Mouse (Mus musculus) hindbrain, embryonic 12.5 days (tissue): ENCODE measurements around the gene Crybg3. TPM values are rescaled to one million over a fixed set of nuclear protein-coding genes. Genes with fewer than 3 reads are reported as not detected.
"Not testable (repeated sequence)": the region's sequence is repeated elsewhere in the genome, so short reads cannot be mapped to it uniquely, and the experiment has no call there.

ENCODE experiments used
- ATAC-seq: fragments of 200-750 bp; cut with Nextera tagmentation; 2 replicates; pipeline ENCODE4 v1.8.0; 2017; ENCODE audit warnings: moderate TSS enrichment; ENCODE audit not compliant: low FRiP score
- H3K27ac ChIP-seq: fragments of 300-500 bp; sonication (generic); 2 replicates; pipeline ENCODE4 v1.5.1; 2016; ENCODE audit warnings: mild to moderate bottlenecking
- H3K27me3 ChIP-seq: fragments of 300-500 bp; sonication (generic); 2 replicates; pipeline ENCODE4 v1.6.1; 2016; ENCODE audit warnings: mild to moderate bottlenecking
- H3K36me3 ChIP-seq: fragments of 300-500 bp; sonication (generic); 2 replicates; pipeline ENCODE4 v1.6.1; 2016; ENCODE audit warnings: mild to moderate bottlenecking
- H3K4me1 ChIP-seq: fragments of 300-500 bp; sonication (generic); 2 replicates; pipeline ENCODE4 v1.6.1; 2016
- H3K4me2 ChIP-seq: fragments of 300-500 bp; sonication (generic); replicated peaks from 2 replicates; pipeline ENCODE4 v1.6.1; 2016; ENCODE audit warnings: mild to moderate bottlenecking
- H3K4me3 ChIP-seq: fragments of 300-500 bp; sonication (generic); 2 replicates; pipeline ENCODE4 v1.5.1; 2016; ENCODE audit warnings: mild to moderate bottlenecking
- H3K9ac ChIP-seq: fragments of 300-500 bp; sonication (generic); 2 replicates; pipeline ENCODE4 v1.6.1; 2016; ENCODE audit warnings: mild to moderate bottlenecking, moderate library complexity
- H3K9me3 ChIP-seq: fragments of 300-500 bp; sonication (generic); replicated peaks from 2 replicates; pipeline ENCODE4 v1.6.1; 2016; ENCODE audit warnings: mild to moderate bottlenecking
- WGBS: fragments of 180-500 bp; shearing (Covaris S2); methylation state at CpG from one replicate; pipeline ENCODE4 v1.1.7; 2016; 5-methylcytosine and 5-hydroxymethylcytosine counted together
- polyA plus RNA-seq: library from polyadenylated mRNA; unstranded; fragments of >200 nt; fragmentation: Nextera tagmentation; extraction: Ambion mirVana; gene quantifications from 2 replicates; pipeline ENCODE4 v1.2.1, GENCODE M21; 2016

The Crybg3 gene
- polyA plus RNA-seq, 1 experiment from 2014 or later = 5.9 TPM

- Histone ChIP-seq H3K4me3 (peak within 1 kb of the TSS; percentile 68), H3K4me2 (peak within 1 kb of the TSS; percentile 81), H3K4me1 (peaks cover 4% of the 10 kb centered on the region; the same call in 1 of the 2 replicates), H3K27me3 (no peaks in the 10 kb centered on the region), H3K27ac (no peak within 1 kb of the TSS), H3K36me3 (no peaks in the 10 kb centered on the region), H3K9me3 (no peaks in the 10 kb centered on the region), H3K9ac (peak within 1 kb of the TSS; percentile 64)
- peak; percentile 95 for ATAC-seq
- 2% methylated on average over 56 of the region's 56 CpGs for WGBS
These were observed 129.0 kb downstream of the Crybg3 start, which contains the start of gene Riox2 for GRCm38 (mm10) chr16:59471637-59472278. Riox2 (plus strand) TSS chr16:59471775.

GRCm38 (mm10) chr16:59469846-59470245 is 130.9 kb downstream of the Crybg3 start:
- Histone ChIP-seq H3K36me3 (no peaks in the 10 kb centered on the region), H3K4me1 (peaks cover 4% of the 10 kb centered on the region; the same call in 1 of the 2 replicates), H3K4me3 (no peak overlapping the region), H3K27me3 (no peaks in the 10 kb centered on the region), H3K9ac (no peak overlapping the region), H3K4me2 (no peak overlapping the region), H3K9me3 (0 out of 2 replicates have a peak, but pooled peaks cover 2% of the 10 kb centered on the region), H3K27ac (no peak overlapping the region)
- whole genome bisulfite sequencing = 83% methylated on average over 1 of the region's 1 CpGs
- ATAC-seq = no peak

GRCm38 (mm10) chr16:59463973-59464372 is 136.8 kb downstream of the Crybg3 start:
- Histone ChIP-seq H3K9ac (no peak overlapping the region), H3K36me3 (no peaks in the 10 kb centered on the region), H3K4me2 (no peak overlapping the region), H3K27me3 (no peaks in the 10 kb centered on the region), H3K27ac (no peak overlapping the region), H3K9me3 (0 out of 2 replicates have a peak, but pooled peaks cover 6% of the 10 kb centered on the region), H3K4me3 (no peak overlapping the region), H3K4me1 (no peaks in the 10 kb centered on the region)
- 93% methylated on average over 6 of the region's 6 CpGs for WGBS
- ATAC-seq = no peak

GRCm38 (mm10) chr16:59463567-59463966 is 137.2 kb downstream of the Crybg3 start:
- ATAC-seq = no peak
- Histone ChIP-seq H3K36me3 (no peaks in the 10 kb centered on the region), H3K27ac (no peak overlapping the region), H3K4me1 (no peaks in the 10 kb centered on the region), H3K9ac (no peak overlapping the region), H3K4me2 (no peak overlapping the region), H3K4me3 (no peak overlapping the region), H3K27me3 (no peaks in the 10 kb centered on the region), H3K9me3 (0 out of 2 replicates have a peak, but pooled peaks cover 6% of the 10 kb centered on the region)
- 77% methylated on average over 4 of the region's 4 CpGs for WGBS

- not testable (repeated sequence) for H3K9ac ChIP-seq, H3K4me2 ChIP-seq, H3K36me3 ChIP-seq, H3K4me3 ChIP-seq, H3K27me3 ChIP-seq, H3K4me1 ChIP-seq, H3K27ac ChIP-seq, H3K9me3 ChIP-seq
- WGBS = 77% methylated on average over 5 of the region's 5 CpGs
- ATAC-seq = 0 out of 2 replicates have a peak, but pooled peaks have one; percentile 35
These were observed 141.4 kb downstream of the Crybg3 start for GRCm38 (mm10) chr16:59459259-59459861.

- H3K36me3 ChIP-seq = no peaks in the 10 kb centered on the region
- WGBS = 90% methylated on average over 5 of the region's 5 CpGs
- H3K27me3 ChIP-seq = no peaks in the 10 kb centered on the region
- H3K9ac ChIP-seq = no peak overlapping the region
- H3K9me3 ChIP-seq = no peaks in the 10 kb centered on the region
- no peak for ATAC-seq
- H3K4me1 ChIP-seq = no peaks in the 10 kb centered on the region
- H3K4me3 ChIP-seq = no peak overlapping the region
- no peak overlapping the region for H3K27ac ChIP-seq
- H3K4me2 ChIP-seq = no peak overlapping the region
These were observed 149.0 kb downstream of the Crybg3 start for GRCm38 (mm10) chr16:59451813-59452212.

GRCm38 (mm10) chr16:59449092-59449491 is 151.7 kb downstream of the Crybg3 start:
- Histone ChIP-seq H3K9me3 (no peaks in the 10 kb centered on the region), H3K4me2 (no peak overlapping the region), H3K4me3 (no peak overlapping the region), H3K36me3 (no peaks in the 10 kb centered on the region), H3K4me1 (no peaks in the 10 kb centered on the region), H3K27me3 (no peaks in the 10 kb centered on the region), H3K9ac (no peak overlapping the region), H3K27ac (no peak overlapping the region)
- ATAC-seq = no peak

- Histone ChIP-seq H3K4me1 (no peaks in the 10 kb centered on the region), H3K9me3 (no peaks in the 10 kb centered on the region), H3K9ac (no peak overlapping the region), H3K27ac (no peak overlapping the region), H3K4me2 (no peak overlapping the region), H3K27me3 (no peaks in the 10 kb centered on the region), H3K36me3 (no peaks in the 10 kb centered on the region), H3K4me3 (no peak overlapping the region)
- ATAC-seq = no peak
- 92% methylated on average over 1 of the region's 1 CpGs for WGBS
These were observed 152.6 kb downstream of the Crybg3 start for GRCm38 (mm10) chr16:59448181-59448580.

GRCm38 (mm10) chr16:59444880-59445559 is 155.8 kb downstream of the Crybg3 start:
- Histone ChIP-seq H3K4me1 (no peaks in the 10 kb centered on the region), H3K36me3 (no peaks in the 10 kb centered on the region), H3K9me3 (no peaks in the 10 kb centered on the region), H3K4me2 (no peak overlapping the region), H3K27me3 (no peaks in the 10 kb centered on the region), H3K27ac (no peak overlapping the region), H3K9ac (no peak overlapping the region), H3K4me3 (no peak overlapping the region)
- ATAC-seq = no peak
- WGBS = 76% methylated on average over 7 of the region's 7 CpGs

Other genes starting within 250 kb of the Crybg3 start
- not detected in 2 replicates for gene Olfr209, start 237.0 kb downstream of the Crybg3 start, polyA plus RNA-seq
- gene Gabrr3, start 193.6 kb downstream of the Crybg3 start, polyA plus RNA-seq = 0.08 and 0.10 TPM in 2 replicates
- 19.9 and 21.6 TPM in 2 replicates for gene Riox2, start 129.2 kb downstream of the Crybg3 start, polyA plus RNA-seq
- gene Arl6, start 38.4 kb upstream of the Crybg3 start, polyA plus RNA-seq = 42.8 and 51.1 TPM in 2 replicates